Mouse (Mus musculus): ENCODE data around the gene Kdm4a. TPM values are rescaled to one million over a fixed set of nuclear protein-coding genes. Genes with fewer than 3 reads are reported as not detected.

Gene Kdm4a
- total RNA-seq, 2 experiments from 2014 or later, result 45.4 to 48.1 TPM

Small RNA genes within 50 kb of the gene (microRNA-seq; reads per million reads assigned to microRNA genes)
- 0.74 to 2.6 reads per million in 2 experiments for gene Mir7226

Other genes with a start within 250 kb of the Kdm4a start
- 10 to 100 TPM; 43.0 to 46.6 TPM for gene St3gal3, start 45.1 kb downstream of the Kdm4a start, total RNA-seq (2021)
- 10 to 100 TPM; 86.9 to 88.0 TPM for gene Ptprf, start 111.4 kb upstream of the Kdm4a start, total RNA-seq (2021)
- 10 to 100 TPM; 31.3 to 41.2 TPM for gene Szt2, start 229.2 kb upstream of the Kdm4a start, total RNA-seq (2021)
- gene Med8, start 229.3 kb upstream of the Kdm4a start, total RNA-seq (2021), result 10 to 100 TPM; 58.8 to 63.2 TPM
- gene Elovl1, start 248.1 kb upstream of the Kdm4a start, total RNA-seq (2021), result 10 to 100 TPM; 29.5 to 30.3 TPM